Mouse (Mus musculus): ENCODE data around the gene Gm6169.

DNA sequence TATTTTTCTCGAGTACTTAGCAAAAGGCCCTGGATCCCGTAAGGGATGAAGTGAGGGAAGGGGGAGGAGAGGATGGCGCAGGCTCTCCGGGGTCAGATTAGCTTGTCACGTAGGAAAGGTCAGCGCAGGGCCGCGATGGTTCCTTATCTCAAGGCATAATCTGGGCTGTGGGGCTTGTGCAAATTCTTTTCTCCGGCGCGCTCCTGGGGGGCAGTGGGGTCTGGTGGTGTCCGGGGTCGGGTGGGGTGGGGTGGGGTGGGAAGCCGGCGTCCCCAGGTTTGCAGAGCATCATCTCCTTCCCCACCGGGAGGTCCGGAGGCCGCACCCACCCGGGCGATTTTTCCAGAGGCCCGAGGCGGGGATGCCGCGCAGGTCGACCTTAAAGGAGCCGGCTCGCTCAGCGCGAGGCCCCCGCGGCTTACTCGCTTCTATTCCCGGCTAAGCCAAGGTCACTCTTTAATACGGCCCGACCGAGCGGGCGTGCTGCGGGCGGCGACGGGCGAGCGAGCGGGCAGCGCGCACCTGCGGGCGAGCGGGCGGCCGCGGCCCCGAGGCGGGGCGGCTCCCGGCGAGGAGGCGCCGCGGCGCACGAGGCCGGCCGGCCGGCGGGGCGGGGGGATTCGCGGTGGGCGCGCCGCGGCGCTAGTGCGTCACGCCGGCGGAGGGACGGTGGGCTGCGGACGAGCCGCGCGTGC, 28.0 kb downstream of the Gm6169 start:
- TF ChIP-seq CTCF (IDR thresholded peaks at IDR 0.05; ENCODE audit: control insufficient read depth, insufficient read depth, low read length): no peak
- no peak for TF ChIP-seq POLR2A (IDR thresholded peaks at IDR 0.05; ENCODE audit: borderline replicate concordance, control insufficient read depth, low read depth, low read length)
